Mouse (Mus musculus): Measurements from ENCODE around the gene G3bp1. TPM values are rescaled to one million over a fixed set of nuclear protein-coding genes. Genes with fewer than 3 reads are reported as not detected.

G3bp1 gene
- polyA plus RNA-seq (2015; fragmentation: Nextera tagmentation; extraction: Ambion mirVana): 61.5 and 61.7 TPM in 2 replicates

- WGBS (ENCODE audit: insufficient replicate concordance): under 1% methylated on average over 57 of the region's 57 CpGs
These were observed at the start of gene G3bp1 for GRCm38 (mm10) chr11:55469048-55469843. G3bp1 (plus strand) TSS chr11:55469685.

GRCm38 (mm10) chr11:55422978-55423377 is 46.5 kb upstream of the G3bp1 start, which contains the start of gene Sparc:
Sparc (minus strand) TSS chr11:55423183.
- no peak for ATAC-seq (ENCODE audit: insufficient read depth)
- no peak within 1 kb of the TSS for H3K4me2 ChIP-seq
- H3K4me3 ChIP-seq (replicated peaks): no peak within 1 kb of the TSS
- H3K4me1 ChIP-seq (replicated peaks): peaks cover 10% of the 10 kb centered on the region; the same call in 1 of the 2 replicates
- 65% methylated on average over 1 of the region's 1 CpGs for WGBS (ENCODE audit: insufficient replicate concordance)
- H3K9ac ChIP-seq: no peak within 1 kb of the TSS
- H3K27ac ChIP-seq (replicated peaks): no peak within 1 kb of the TSS
- no peaks in the 10 kb centered on the region for H3K9me3 ChIP-seq (replicated peaks)
- peaks cover 16% of the 10 kb centered on the region for H3K27me3 ChIP-seq
- no peaks in the 10 kb centered on the region for H3K36me3 ChIP-seq (replicated peaks)

More at GRCm38 (mm10) chr11:55469048-55469843, at the start of gene G3bp1:
- Histone ChIP-seq H3K4me1 (replicated peaks) (peaks cover 48% of the 10 kb centered on the region), H3K9me3 (replicated peaks) (no peaks in the 10 kb centered on the region), H3K27ac (replicated peaks) (peak within 1 kb of the TSS; percentile 94), H3K36me3 (replicated peaks) (0 out of 2 replicates have a peak, but pooled peaks cover 16% of the 10 kb centered on the region), H3K4me2 (peak within 1 kb of the TSS; percentile 94), H3K9ac (peak within 1 kb of the TSS; percentile 84), H3K4me3 (replicated peaks) (peak within 1 kb of the TSS; percentile 88), H3K27me3 (no peaks in the 10 kb centered on the region)
- ATAC-seq (ENCODE audit: insufficient read depth): peak; percentile 94

- H3K9me3 ChIP-seq (replicated peaks): no peaks in the 10 kb centered on the region
- H3K27me3 ChIP-seq: peaks cover 8% of the 10 kb centered on the region
- H3K4me2 ChIP-seq: no peak overlapping the region
- no peak for ATAC-seq (ENCODE audit: insufficient read depth)
- peaks cover 16% of the 10 kb centered on the region; the same call in 1 of the 2 replicates for H3K4me1 ChIP-seq (replicated peaks)
- H3K4me3 ChIP-seq (replicated peaks): no peak overlapping the region
- no peak overlapping the region for H3K9ac ChIP-seq
- no peaks in the 10 kb centered on the region for H3K36me3 ChIP-seq (replicated peaks)
- 45% methylated on average over 4 of the region's 4 CpGs for WGBS (ENCODE audit: insufficient replicate concordance)
- no peak overlapping the region for H3K27ac ChIP-seq (replicated peaks)
These were observed 45.7 kb upstream of the G3bp1 start for GRCm38 (mm10) chr11:55423756-55424155.

GRCm38 (mm10) chr11:55424746-55425360 is 44.6 kb upstream of the G3bp1 start:
- Histone ChIP-seq H3K27ac (replicated peaks) (no peak overlapping the region), H3K4me3 (replicated peaks) (no peak overlapping the region), H3K9ac (no peak overlapping the region), H3K9me3 (replicated peaks) (no peaks in the 10 kb centered on the region), H3K36me3 (replicated peaks) (no peaks in the 10 kb centered on the region), H3K4me1 (replicated peaks) (peaks cover 18% of the 10 kb centered on the region; the same call in 1 of the 2 replicates), H3K27me3 (no peaks in the 10 kb centered on the region), H3K4me2 (no peak overlapping the region)
- 61% methylated on average over 8 of the region's 8 CpGs for WGBS (ENCODE audit: insufficient replicate concordance)
- ATAC-seq (ENCODE audit: insufficient read depth): no peak

- 35% methylated on average over 16 of the region's 16 CpGs for WGBS (ENCODE audit: insufficient replicate concordance)
- Histone ChIP-seq H3K36me3 (replicated peaks) (no peaks in the 10 kb centered on the region), H3K4me3 (replicated peaks) (no peak overlapping the region), H3K27me3 (no peaks in the 10 kb centered on the region), H3K4me2 (peak overlapping the region; percentile 15), H3K27ac (replicated peaks) (peak overlapping the region; percentile 66), H3K4me1 (replicated peaks) (peaks cover 13% of the 10 kb centered on the region), H3K9me3 (replicated peaks) (no peaks in the 10 kb centered on the region), H3K9ac (no peak overlapping the region)
- ATAC-seq (ENCODE audit: insufficient read depth): peak; percentile 51
These were observed 41.1 kb upstream of the G3bp1 start for GRCm38 (mm10) chr11:55428186-55429012.

- no peak overlapping the region for H3K4me3 ChIP-seq (replicated peaks)
- WGBS (ENCODE audit: insufficient replicate concordance): 77% methylated on average over 2 of the region's 2 CpGs
- no peak overlapping the region for H3K9ac ChIP-seq
- H3K4me1 ChIP-seq (replicated peaks): peaks cover 8% of the 10 kb centered on the region
- no peak overlapping the region for H3K27ac ChIP-seq (replicated peaks)
- no peak overlapping the region for H3K4me2 ChIP-seq
- H3K27me3 ChIP-seq: no peaks in the 10 kb centered on the region
- H3K9me3 ChIP-seq (replicated peaks): no peaks in the 10 kb centered on the region
- ATAC-seq (ENCODE audit: insufficient read depth): no peak
- no peaks in the 10 kb centered on the region for H3K36me3 ChIP-seq (replicated peaks)
These were observed 39.5 kb upstream of the G3bp1 start for GRCm38 (mm10) chr11:55429973-55430372.

- Histone ChIP-seq H3K36me3 (replicated peaks) (no peaks in the 10 kb centered on the region), H3K9ac (no peak overlapping the region), H3K27ac (replicated peaks) (peak overlapping the region; percentile 38; the same call in 1 of the 2 replicates), H3K4me3 (replicated peaks) (no peak overlapping the region), H3K4me1 (replicated peaks) (peaks cover 8% of the 10 kb centered on the region), H3K4me2 (no peak overlapping the region), H3K9me3 (replicated peaks) (no peaks in the 10 kb centered on the region), H3K27me3 (no peaks in the 10 kb centered on the region)
- 25% methylated on average over 3 of the region's 3 CpGs for WGBS (ENCODE audit: insufficient replicate concordance)
- no peak for ATAC-seq (ENCODE audit: insufficient read depth)
These were observed 36.5 kb upstream of the G3bp1 start for GRCm38 (mm10) chr11:55432981-55433380.

GRCm38 (mm10) chr11:55436089-55436488 is 33.4 kb upstream of the G3bp1 start:
- WGBS (ENCODE audit: insufficient replicate concordance): 64% methylated on average over 6 of the region's 6 CpGs
- Histone ChIP-seq H3K4me1 (replicated peaks) (no peaks in the 10 kb centered on the region; the same call in 1 of the 2 replicates), H3K4me3 (replicated peaks) (no peak overlapping the region), H3K9me3 (replicated peaks) (no peaks in the 10 kb centered on the region), H3K9ac (no peak overlapping the region), H3K27me3 (no peaks in the 10 kb centered on the region), H3K36me3 (replicated peaks) (no peaks in the 10 kb centered on the region), H3K4me2 (no peak overlapping the region), H3K27ac (replicated peaks) (no peak overlapping the region)
- no peak for ATAC-seq (ENCODE audit: insufficient read depth)

GRCm38 (mm10) chr11:55438031-55438430 is 31.5 kb upstream of the G3bp1 start:
- no peak overlapping the region for H3K4me3 ChIP-seq (replicated peaks)
- H3K27me3 ChIP-seq: no peaks in the 10 kb centered on the region
- H3K36me3 ChIP-seq (replicated peaks): no peaks in the 10 kb centered on the region
- WGBS (ENCODE audit: insufficient replicate concordance): 48% methylated on average over 4 of the region's 4 CpGs
- H3K4me2 ChIP-seq: no peak overlapping the region
- no peaks in the 10 kb centered on the region; the same call in 1 of the 2 replicates for H3K4me1 ChIP-seq (replicated peaks)
- no peak overlapping the region for H3K27ac ChIP-seq (replicated peaks)
- ATAC-seq (ENCODE audit: insufficient read depth): no peak
- H3K9me3 ChIP-seq (replicated peaks): no peaks in the 10 kb centered on the region
- H3K9ac ChIP-seq: no peak overlapping the region

- Histone ChIP-seq H3K9me3 (replicated peaks) (no peaks in the 10 kb centered on the region), H3K4me3 (replicated peaks) (no peak overlapping the region), H3K27ac (replicated peaks) (no peak overlapping the region), H3K27me3 (no peaks in the 10 kb centered on the region), H3K9ac (no peak overlapping the region), H3K36me3 (replicated peaks) (no peaks in the 10 kb centered on the region), H3K4me2 (no peak overlapping the region), H3K4me1 (replicated peaks) (no peaks in the 10 kb centered on the region)
- no peak for ATAC-seq (ENCODE audit: insufficient read depth)
- WGBS (ENCODE audit: insufficient replicate concordance): 62% methylated on average over 5 of the region's 5 CpGs
These were observed 29.8 kb upstream of the G3bp1 start for GRCm38 (mm10) chr11:55439718-55440117.

Measured in liver, embryonic 15.5 days (tissue).